Mouse (Mus musculus): ENCODE results near the gene Mrgprg.

Mrgprg gene

GRCm38 (mm10) chr7:143766893-143767292 lies at the start of gene Mrgprg:
Gene Mrgprg (minus strand): TSS chr7:143766993.
- no peak for DNase-seq (ENCODE audit: low read depth, low spot score)

- no peak for DNase-seq (ENCODE audit: low read depth, low spot score)
Measured at GRCm38 (mm10) chr7:143808909-143809308, 42.1 kb upstream of the Mrgprg start.

- no peak for DNase-seq (ENCODE audit: low read depth, low spot score)
Measured at GRCm38 (mm10) chr7:143805199-143805624, 38.4 kb upstream of the Mrgprg start.

GRCm38 (mm10) chr7:143801195-143802065 lies 34.6 kb upstream of the Mrgprg start:
- DNase-seq (ENCODE audit: low read depth, low spot score): no peak

- DNase-seq (ENCODE audit: low read depth, low spot score): no peak
Measured at GRCm38 (mm10) chr7:143800770-143801169, 34.0 kb upstream of the Mrgprg start.

- no peak for DNase-seq (ENCODE audit: low read depth, low spot score)
Measured at GRCm38 (mm10) chr7:143798783-143799182, 32.0 kb upstream of the Mrgprg start.

GRCm38 (mm10) chr7:143793121-143793520 lies 26.3 kb upstream of the Mrgprg start:
- peak; percentile 7 for DNase-seq (ENCODE audit: low read depth, low spot score)

GRCm38 (mm10) chr7:143792336-143792985 lies 25.7 kb upstream of the Mrgprg start:
- DNase-seq (ENCODE audit: low read depth, low spot score): no peak

- DNase-seq (ENCODE audit: low read depth, low spot score): peak; percentile 77
Measured at GRCm38 (mm10) chr7:143783996-143784829, 17.4 kb upstream of the Mrgprg start, which contains the start of gene Mrgpre. Gene Mrgpre (minus strand): TSS chr7:143784500.

- DNase-seq (ENCODE audit: low read depth, low spot score): no peak
Measured at GRCm38 (mm10) chr7:143783378-143783995, 16.7 kb upstream of the Mrgprg start.

GRCm38 (mm10) chr7:143777375-143777774 lies 10.6 kb upstream of the Mrgprg start:
- no peak for DNase-seq (ENCODE audit: low read depth, low spot score)

GRCm38 (mm10) chr7:143776137-143776536 lies 9.3 kb upstream of the Mrgprg start:
- no peak for DNase-seq (ENCODE audit: low read depth, low spot score)

- no peak for DNase-seq (ENCODE audit: low read depth, low spot score)
Measured at GRCm38 (mm10) chr7:143769461-143769860, 2.7 kb upstream of the Mrgprg start.

GRCm38 (mm10) chr7:143768267-143768666 lies 1.5 kb upstream of the Mrgprg start:
- no peak for DNase-seq (ENCODE audit: low read depth, low spot score)

GRCm38 (mm10) chr7:143764876-143765530 lies 1.8 kb downstream of the Mrgprg start:
- DNase-seq (ENCODE audit: low read depth, low spot score): no peak

- peak; percentile 49 for DNase-seq (ENCODE audit: low read depth, low spot score)
Measured at GRCm38 (mm10) chr7:143763794-143764193, 3.0 kb downstream of the Mrgprg start.

- no peak for DNase-seq (ENCODE audit: low read depth, low spot score)
Measured at GRCm38 (mm10) chr7:143758956-143759355, 7.8 kb downstream of the Mrgprg start.

- DNase-seq (ENCODE audit: low read depth, low spot score): no peak
Measured at GRCm38 (mm10) chr7:143757696-143758095, 9.1 kb downstream of the Mrgprg start.

GRCm38 (mm10) chr7:143757027-143757390 lies 9.8 kb downstream of the Mrgprg start:
- peak; percentile 60 for DNase-seq (ENCODE audit: low read depth, low spot score)

- no peak for DNase-seq (ENCODE audit: low read depth, low spot score)
Measured at GRCm38 (mm10) chr7:143756125-143757026, 10.4 kb downstream of the Mrgprg start, which contains the start of gene Osbpl5. Gene Osbpl5 (minus strand): TSS chr7:143756985.
